ENCODE assay signal across 8 mouse cellular contexts in genomic region chr3:123160792-123161191, GRCm38 (mm10).
A peak's percentile ranks its signal among the peaks of the same experiment; 100 is the strongest.
DNase-seq lines count a peak whose midpoint lies in the region; TF ChIP-seq lines count a peak whose summit lies in the region.

No protein-coding gene starts in this region.

- H3K27ac ChIP-seq in layer of hippocampus, adult 2 months, result no peak overlapping the region

- peak; percentile 88 for TF ChIP-seq CTCF in layer of hippocampus, adult 2 months (conservative IDR thresholded peaks at IDR 0.05)

- no peak overlapping the region for H3K4me3 ChIP-seq in layer of hippocampus, adult 2 months

- DNase-seq in adrenal gland, postnatal 14 days, result peak; percentile 54
- no peak for DNase-seq in adrenal gland, adult 2 months
- peak in 1 of 2 experiments; percentile 55 for DNase-seq in layer of hippocampus, adult 2 months (ENCODE audit: low spot score in 2 of 2)
- DNase-seq in layer of hippocampus, postnatal 36 days, result no peak
- DNase-seq in MEL-GATA-1-ER (ENCODE audit: extremely low read depth, low read depth), result peak; percentile 26
- DNase-seq in embryo, embryonic 11.5 days (ENCODE audit: low read depth, low spot score), result peak; percentile 36
- peak; percentile 61 for DNase-seq in lung, postnatal 10 days
- no peak for DNase-seq in spleen, adult 18-20 months

Comparison
In these comparisons a context has a peak if more than half of its experiments do, and no peak if none do; other contexts are left out.
1. DNase-seq: peak in adrenal gland, postnatal 14 days (single experiment), MEL-GATA-1-ER (single experiment), embryo, embryonic 11.5 days (single experiment) and lung, postnatal 10 days (single experiment); none in adrenal gland, adult 2 months (single experiment), layer of hippocampus, postnatal 36 days (0 of 2) and spleen, adult 18-20 months (0 of 2).